Mouse (Mus musculus) forebrain, embryonic 13.5 days (tissue): Measurements from ENCODE around the gene Klc2. TPM values are rescaled to one million over a fixed set of nuclear protein-coding genes. Genes with fewer than 3 reads are reported as not detected.

Source experiments
- polyA plus RNA-seq: library from polyadenylated mRNA; unstranded; fragments of >200 nt; fragmentation: Nextera tagmentation; extraction: Ambion mirVana; gene quantifications from 2 replicates; pipeline ENCODE4 v1.2.1, GENCODE M21; 2015

Klc2 gene
- polyA plus RNA-seq, 1 experiment from 2014 or later: 43.6 TPM

Other genes with a start within 250 kb of the Klc2 start
- gene Actn3, start 240.7 kb downstream of the Klc2 start, polyA plus RNA-seq: 0.64 and 0.97 TPM in 2 replicates
- 17.1 and 20.1 TPM in 2 replicates for gene Zdhhc24, start 239.9 kb downstream of the Klc2 start, polyA plus RNA-seq
- 8.9 and 10.8 TPM in 2 replicates for gene Bbs1, start 211.9 kb downstream of the Klc2 start, polyA plus RNA-seq
- 118 and 132 TPM in 2 replicates for gene Dpp3, start 190.3 kb downstream of the Klc2 start, polyA plus RNA-seq
- 5.7 TPM in 2 replicates for gene Peli3, start 175.4 kb downstream of the Klc2 start, polyA plus RNA-seq
- gene Mrpl11, start 156.4 kb downstream of the Klc2 start, polyA plus RNA-seq: 128 and 135 TPM in 2 replicates
- gene Npas4, start 128.2 kb downstream of the Klc2 start, polyA plus RNA-seq: 0.10 and 0.18 TPM in 2 replicates
- gene Slc29a2, start 94.7 kb downstream of the Klc2 start, polyA plus RNA-seq: 6.9 and 8.3 TPM in 2 replicates
- 39.4 and 40.3 TPM in 2 replicates for gene B4gat1, start 79.7 kb downstream of the Klc2 start, polyA plus RNA-seq
- 3.2 and 3.4 TPM in 2 replicates for gene AC124502.3, start 79.7 kb downstream of the Klc2 start, polyA plus RNA-seq
- gene Brms1, start 77.2 kb downstream of the Klc2 start, polyA plus RNA-seq: 56.0 and 63.2 TPM in 2 replicates
- gene Rin1, start 68.1 kb downstream of the Klc2 start, polyA plus RNA-seq: 0.62 and 0.78 TPM in 2 replicates
- 7.0 and 7.3 TPM in 2 replicates for gene Cd248, start 50.5 kb downstream of the Klc2 start, polyA plus RNA-seq
- 2.3 and 2.8 TPM in 2 replicates for gene Tmem151a, start 33.0 kb downstream of the Klc2 start, polyA plus RNA-seq
- gene Yif1a, start 30.0 kb downstream of the Klc2 start, polyA plus RNA-seq: 62.4 and 71.4 TPM in 2 replicates
- gene Cnih2, start 20.0 kb downstream of the Klc2 start, polyA plus RNA-seq: 208 and 212 TPM in 2 replicates
- 235 and 252 TPM in 2 replicates for gene Rab1b, start 11.5 kb downstream of the Klc2 start, polyA plus RNA-seq
- gene Pacs1, start 154.6 kb upstream of the Klc2 start, polyA plus RNA-seq: 20.2 and 21.4 TPM in 2 replicates
- gene Sf3b2, start 176.9 kb upstream of the Klc2 start, polyA plus RNA-seq: 428 and 432 TPM in 2 replicates
- 21.3 and 22.6 TPM in 2 replicates for gene Gal3st3, start 179.8 kb upstream of the Klc2 start, polyA plus RNA-seq
- gene Catsper1, start 217.2 kb upstream of the Klc2 start, polyA plus RNA-seq: not detected in 2 replicates
- 1.5 and 1.9 TPM in 2 replicates for gene Cst6, start 231.0 kb upstream of the Klc2 start, polyA plus RNA-seq
- 64.3 and 69.5 TPM in 2 replicates for gene Eif1ad, start 248.2 kb upstream of the Klc2 start, polyA plus RNA-seq
- 479 and 496 TPM in 2 replicates for gene Banf1, start 248.6 kb upstream of the Klc2 start, polyA plus RNA-seq